Comparison of ENCODE assay signal across 17 mouse cellular contexts in the genomic region with DNA sequence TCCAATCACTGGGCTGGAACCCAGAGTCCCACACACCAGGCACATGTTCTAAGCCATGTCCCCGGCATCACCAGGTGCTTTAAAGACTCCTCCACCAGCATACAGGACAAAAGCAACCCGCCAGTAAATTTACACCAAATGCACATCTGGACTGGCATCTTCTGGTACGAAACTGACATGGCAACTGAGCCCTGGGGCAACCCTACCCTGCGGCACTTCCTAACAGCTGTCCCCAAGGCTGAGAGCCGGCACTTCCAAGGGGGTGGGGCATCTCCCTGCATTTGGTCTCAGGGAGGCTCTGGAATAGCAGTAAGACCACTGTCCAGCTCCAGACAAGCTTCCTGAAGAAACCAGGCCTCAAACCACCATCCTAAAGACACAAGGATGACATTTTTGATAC. TPM values are rescaled to one million over a fixed set of nuclear protein-coding genes. Genes with fewer than 3 reads are reported as not detected.
"Had no signal": no experiment of that assay in that cellular context is flagged by ENCODE, and none has a peak within 500 bp of the region (broad histone marks: within the 10 kb centered on the region; RNA-seq: fewer than 3 reads in every experiment).

No protein-coding gene starts in this region.

- H3K9ac ChIP-seq: neural tube, embryonic 12.5 days; neural tube, embryonic 13.5 days; neural tube, embryonic 15.5 days; stomach, embryonic 15.5 days had no signal

- DNase-seq: retina, postnatal 1 day; right cerebral cortex, adult 18-20 months; right cerebral cortex, postnatal 14 days; right cerebral cortex, postnatal 25 days; right cerebral cortex, postnatal 4 days; spleen, adult 18-20 months; thymus, adult 18-20 months; thymus, adult 2 months; thymus, postnatal 14 days; thymus, postnatal 36 days; thymus, postnatal 4 days had no signal

- H3K4me3 ChIP-seq: neural tube, embryonic 12.5 days; neural tube, embryonic 13.5 days; neural tube, embryonic 15.5 days; stomach, embryonic 15.5 days had no signal

- H3K4me2 ChIP-seq: neural tube, embryonic 12.5 days; neural tube, embryonic 13.5 days; neural tube, embryonic 15.5 days; stomach, embryonic 15.5 days had no signal

- H3K27me3 ChIP-seq: neural tube, embryonic 12.5 days; neural tube, embryonic 13.5 days; neural tube, embryonic 15.5 days; stomach, embryonic 15.5 days had no signal

- H3K27ac ChIP-seq: neural tube, embryonic 12.5 days; neural tube, embryonic 13.5 days; neural tube, embryonic 15.5 days; stomach, embryonic 15.5 days; stomach, postnatal 0 days had no signal

- H3K9me3 ChIP-seq: neural tube, embryonic 12.5 days; neural tube, embryonic 13.5 days; neural tube, embryonic 15.5 days; stomach, embryonic 15.5 days had no signal

- H3K4me1 ChIP-seq: neural tube, embryonic 12.5 days; neural tube, embryonic 13.5 days; neural tube, embryonic 15.5 days; stomach, embryonic 15.5 days had no signal

RNA-seq across cellular contexts. Expression of gene Adamts7, which starts 40.4 kb away (rescaled TPM):
- total RNA-seq: neutrophil, adult 5-6 weeks had no signal
